Mouse (Mus musculus) cerebral cortex, adult 2 months (tissue): Measurements from ENCODE around the gene Chrnb1.

Experiments used
- WGBS: fragments of 180-500 bp; shearing (Covaris S2); methylation state at CpG from one replicate; pipeline ENCODE4 v1.1.7; 2018; 5-methylcytosine and 5-hydroxymethylcytosine counted together

Gene Chrnb1

DNA sequence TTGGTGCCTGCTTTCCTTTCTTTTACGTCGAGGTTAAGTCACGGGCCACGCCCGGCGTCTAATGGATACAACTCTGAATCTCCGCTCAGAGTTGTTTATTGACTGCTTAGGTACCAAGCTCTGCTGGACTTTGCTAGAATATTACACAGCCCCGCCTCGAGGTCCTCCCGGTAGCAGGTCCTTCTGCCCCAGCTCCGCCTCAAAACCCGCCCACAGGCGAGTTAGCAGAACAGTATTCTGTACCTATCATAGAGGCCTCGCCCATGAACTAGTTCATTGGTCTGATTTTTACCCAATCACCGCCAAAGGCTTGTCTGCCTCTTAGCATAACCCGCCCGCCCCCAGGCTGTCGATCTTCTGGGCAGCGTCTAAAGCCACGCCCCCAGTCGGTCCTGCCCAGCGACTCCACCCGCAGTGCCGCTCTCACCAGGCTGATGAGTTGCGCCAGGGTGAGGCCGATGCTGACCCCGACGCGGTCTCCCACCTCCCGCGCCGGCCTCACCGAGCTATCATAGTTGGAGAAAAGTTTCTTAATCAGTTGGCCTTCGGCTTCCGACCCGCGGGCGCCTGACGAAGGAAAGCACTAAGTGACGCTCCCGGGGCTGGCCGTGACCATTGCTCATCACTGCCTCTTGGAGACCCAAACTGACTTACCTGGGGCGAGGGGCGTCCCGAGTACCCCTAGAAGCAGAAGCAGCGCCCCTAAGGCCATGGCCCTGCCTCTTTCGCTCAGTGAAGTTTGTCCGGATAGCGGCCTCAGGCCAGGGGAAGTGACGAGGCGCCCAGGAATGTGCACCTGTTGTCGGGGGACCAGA, at the start of gene Chrnb1:
TSS of gene Chrnb1 (minus strand) at position 776 of the 815 bp plus-strand sequence.
- WGBS: 2% methylated on average over 52 of the region's 52 CpGs

- WGBS: 0% methylated on average over 7 of the region's 7 CpGs
Observed at GRCm38 (mm10) chr11:69838714-69839104, 43.0 kb upstream of the Chrnb1 start.

DNA sequence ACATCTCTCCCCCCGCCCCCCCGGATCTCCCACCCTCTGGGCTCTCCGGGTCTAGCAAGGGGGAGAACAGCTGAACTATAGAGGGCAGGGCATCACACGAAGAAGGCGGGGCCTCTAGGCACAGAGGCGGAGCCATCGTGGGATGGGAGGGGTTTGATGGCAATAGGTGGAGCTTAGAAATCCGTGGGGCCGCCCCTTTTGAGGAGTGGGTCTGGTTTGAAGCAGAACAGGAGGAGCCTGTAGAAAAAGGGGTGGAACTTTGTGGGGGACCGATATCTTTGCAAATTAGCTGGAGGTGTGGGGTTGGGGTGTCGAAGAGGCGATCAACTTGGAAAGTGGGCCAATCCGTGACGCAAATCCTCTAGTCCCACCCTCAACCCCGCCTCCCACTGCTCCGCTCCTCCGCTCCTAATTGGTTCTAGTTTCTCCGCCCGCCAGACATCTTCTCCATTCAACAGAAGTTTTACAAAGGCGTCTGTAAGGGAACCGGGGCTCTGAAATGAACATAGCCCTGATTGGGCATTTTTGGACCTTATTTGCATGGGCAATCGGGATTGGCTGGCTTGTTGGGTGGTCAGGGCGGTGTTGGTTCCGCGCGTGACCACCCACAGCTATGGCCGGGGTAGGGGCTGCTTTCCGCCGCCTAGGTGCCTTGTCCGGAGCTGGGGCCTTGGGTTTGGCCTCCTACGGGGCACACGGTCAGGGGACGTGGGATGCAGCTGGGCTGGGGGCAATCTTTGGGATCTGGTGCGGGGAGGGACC, 42.4 kb upstream of the Chrnb1 start, which contains the start of gene Tmem256:
TSS of gene Tmem256 (plus strand) at position 563 of the 762 bp plus-strand sequence.
- under 1% methylated on average over 34 of the region's 34 CpGs for WGBS

DNA sequence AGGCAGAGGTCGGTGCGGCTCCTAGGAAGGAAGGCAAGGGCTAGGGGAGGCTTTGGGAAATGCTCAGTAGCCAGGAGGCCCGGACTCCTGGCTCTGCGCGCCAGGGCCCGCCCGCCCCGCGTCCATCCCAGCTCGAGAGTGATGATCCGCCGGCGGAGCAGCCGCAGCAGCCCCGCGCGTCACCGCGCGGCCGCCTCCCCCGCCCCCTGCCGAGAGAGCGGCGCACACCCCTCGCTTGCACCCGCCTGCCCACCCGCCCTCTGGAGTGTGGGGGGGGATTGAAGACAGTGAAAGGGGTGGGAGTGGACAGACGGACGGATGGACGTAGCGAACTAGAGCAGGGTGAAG, 41.8 kb upstream of the Chrnb1 start, which contains the start of gene Nlgn2:
TSS of gene Nlgn2 (minus strand) at position 181 of the 348 bp plus-strand sequence.
- under 1% methylated on average over 32 of the region's 32 CpGs for WGBS

GRCm38 (mm10) chr11:69836703-69837576, 41.2 kb upstream of the Chrnb1 start:
- WGBS: 1% methylated on average over 52 of the region's 52 CpGs

GRCm38 (mm10) chr11:69835966-69836335, 40.2 kb upstream of the Chrnb1 start:
- 13% methylated on average over 4 of the region's 4 CpGs for WGBS

DNA sequence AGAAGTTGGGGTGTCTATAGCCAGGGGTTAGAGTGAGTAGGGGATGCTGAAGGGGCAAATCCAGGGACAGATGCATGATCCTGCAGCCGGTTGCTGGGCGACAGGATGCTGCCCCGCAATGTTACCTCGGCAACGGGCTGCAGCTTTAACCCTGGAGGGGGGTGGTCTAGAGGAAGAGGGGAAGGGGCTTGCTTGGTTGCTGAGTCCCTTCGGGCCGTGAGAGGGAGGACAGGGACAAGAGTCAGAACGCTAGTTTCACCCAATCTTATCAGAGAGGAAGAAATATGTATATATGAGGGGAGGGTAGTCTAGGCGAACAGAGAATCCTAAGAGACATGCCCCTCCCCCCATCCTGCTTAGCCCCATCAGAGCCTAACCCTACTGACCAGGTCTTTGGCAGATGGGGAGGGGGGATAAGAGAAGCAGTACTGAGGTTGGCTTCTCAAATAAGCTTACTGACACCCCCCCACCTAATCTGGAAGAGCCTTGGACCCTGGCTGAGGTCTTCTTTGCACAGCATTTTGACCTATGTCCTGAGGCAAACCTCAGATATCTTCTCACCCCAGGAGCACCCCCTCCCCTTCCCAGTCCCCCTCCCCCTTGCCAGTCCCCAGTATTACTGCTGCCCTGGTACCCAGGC, 39.7 kb upstream of the Chrnb1 start:
- 19% methylated on average over 9 of the region's 9 CpGs for WGBS

GRCm38 (mm10) chr11:69834001-69834549, 38.3 kb upstream of the Chrnb1 start:
- 10% methylated on average over 45 of the region's 48 CpGs for WGBS

GRCm38 (mm10) chr11:69833554-69833953, 37.8 kb upstream of the Chrnb1 start:
- 37% methylated on average over 8 of the region's 8 CpGs for WGBS

DNA sequence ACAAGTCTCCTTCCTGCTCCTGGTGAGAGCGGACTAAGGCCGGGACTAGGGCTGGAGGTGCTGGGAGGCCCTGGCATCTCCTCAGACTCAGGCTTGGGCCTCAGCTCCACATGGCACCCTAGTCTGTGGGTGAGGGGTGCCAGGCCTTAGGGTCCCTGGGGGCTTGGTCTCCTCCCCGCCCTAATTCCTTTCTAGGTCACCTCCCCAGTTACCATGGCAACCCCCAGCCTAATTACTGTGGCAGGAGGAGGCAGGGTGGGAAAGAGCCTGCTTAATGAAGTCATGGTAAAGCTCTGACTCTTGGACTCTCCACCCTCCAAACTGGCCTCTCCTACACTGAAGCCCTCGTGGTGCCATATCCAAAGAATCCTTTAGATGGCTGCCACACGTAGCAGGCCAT, 33.1 kb upstream of the Chrnb1 start:
- WGBS: 67% methylated on average over 5 of the region's 5 CpGs

DNA sequence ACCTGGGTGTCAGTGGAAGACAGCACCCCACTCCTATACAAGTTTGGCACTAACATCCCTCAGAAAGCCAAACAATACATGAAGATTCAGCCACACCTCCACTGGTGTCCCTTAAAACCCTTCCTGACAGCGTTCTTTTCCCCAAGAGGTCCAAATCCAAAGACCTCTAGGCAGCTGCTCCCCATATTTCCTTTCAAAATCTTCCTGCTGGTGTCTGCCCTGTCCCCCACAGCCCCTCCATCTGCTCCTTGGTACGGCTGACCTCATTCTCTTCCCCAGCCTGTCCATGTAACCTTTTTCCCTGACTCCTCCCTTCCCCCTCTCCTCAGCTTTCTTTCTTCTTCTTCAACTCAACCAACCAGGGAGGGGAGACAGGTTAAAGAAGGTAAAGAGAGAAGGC, 27.7 kb upstream of the Chrnb1 start:
- 73% methylated on average over 2 of the region's 2 CpGs for WGBS

- WGBS: 87% methylated on average over 3 of the region's 3 CpGs
Observed at GRCm38 (mm10) chr11:69822080-69822479, 26.3 kb upstream of the Chrnb1 start, which contains the start of gene Spem1. Spem1 (minus strand) TSS chr11:69822180.

DNA sequence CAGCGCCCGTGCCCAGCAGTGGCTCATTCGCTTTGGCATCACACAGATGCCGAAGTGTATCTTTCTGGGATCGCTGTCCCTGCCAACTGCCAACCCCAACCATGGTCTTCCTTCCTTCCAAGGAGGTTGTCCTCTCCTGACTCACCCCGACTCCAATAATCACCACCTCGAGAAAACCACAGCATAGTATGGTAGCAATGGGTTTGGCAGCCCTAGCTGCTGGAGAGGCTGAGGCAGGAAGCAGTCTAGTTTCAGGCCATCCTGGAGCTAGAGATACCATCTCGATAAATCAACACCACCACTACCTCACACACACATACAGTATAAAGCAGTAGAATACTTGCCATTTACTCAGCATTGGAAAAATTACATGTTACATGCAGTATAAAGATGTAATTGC, 23.1 kb upstream of the Chrnb1 start:
- WGBS: 92% methylated on average over 8 of the region's 8 CpGs

DNA sequence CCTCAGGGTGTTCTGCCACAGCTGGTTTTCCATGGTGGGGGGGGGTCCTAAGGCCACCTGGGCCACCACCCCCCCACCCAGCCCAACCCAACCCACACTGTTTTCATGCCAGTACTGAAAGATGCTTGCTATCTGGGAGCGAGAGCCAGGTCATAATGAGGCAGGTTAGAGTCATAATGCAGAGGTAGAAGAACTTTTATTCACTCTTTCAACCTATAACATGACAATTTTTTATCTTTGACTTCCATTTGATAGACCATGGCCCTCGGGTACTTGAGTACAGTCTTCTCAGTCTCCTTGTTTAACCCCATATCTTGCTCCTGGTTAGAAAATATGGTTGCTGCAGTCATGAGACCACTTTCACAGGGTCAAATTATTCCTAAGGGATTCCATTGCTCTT, 22.6 kb upstream of the Chrnb1 start, which contains the start of gene Spem2:
TSS of gene Spem2 (minus strand) at position 101 of the 400 bp plus-strand sequence.
- WGBS: 77% methylated on average over 2 of the region's 2 CpGs

DNA sequence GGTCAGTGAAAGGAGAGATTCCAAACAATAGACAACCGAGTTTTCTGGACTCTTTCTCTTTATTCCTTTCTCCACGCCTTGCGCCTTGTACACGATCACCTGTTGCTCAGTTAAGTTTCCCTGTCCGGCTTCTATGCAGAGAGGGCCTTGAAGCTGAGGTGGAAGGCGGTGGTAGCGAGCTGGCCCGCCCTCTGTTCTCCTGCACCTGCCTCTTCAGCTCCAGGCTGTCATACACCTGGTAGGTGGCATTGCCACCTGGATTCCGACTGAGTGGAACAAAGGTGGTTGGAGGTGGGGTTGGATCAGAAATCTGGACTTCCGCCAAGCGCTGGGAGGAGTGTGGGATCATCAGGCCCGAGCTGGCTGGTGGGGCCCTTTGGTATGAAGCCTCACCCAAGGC, 20.8 kb upstream of the Chrnb1 start:
- 90% methylated on average over 12 of the region's 12 CpGs for WGBS

DNA sequence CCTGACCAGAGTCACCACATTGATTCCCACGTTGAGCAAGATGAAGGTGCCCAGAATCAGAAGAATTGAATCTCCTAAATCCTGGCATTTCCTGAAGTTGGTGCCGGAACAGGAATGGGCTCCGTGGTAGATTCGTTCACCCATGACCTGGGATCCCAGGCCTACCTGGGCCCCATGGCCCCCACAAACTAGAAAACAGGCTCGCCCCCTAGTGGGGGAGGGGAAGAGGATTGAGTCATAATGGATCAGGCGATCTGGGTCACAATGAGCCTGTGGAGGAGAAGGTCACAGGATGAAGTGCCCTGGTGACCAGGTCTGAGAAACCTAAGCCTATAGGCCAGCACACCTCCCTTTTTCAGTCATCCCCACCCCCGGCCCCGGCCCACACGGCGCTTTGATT, 19.4 kb upstream of the Chrnb1 start, which contains the start of gene Gm39566:
TSS of gene Gm39566 (minus strand) at position 144 of the 400 bp plus-strand sequence.
- WGBS: 68% methylated on average over 10 of the region's 10 CpGs

DNA sequence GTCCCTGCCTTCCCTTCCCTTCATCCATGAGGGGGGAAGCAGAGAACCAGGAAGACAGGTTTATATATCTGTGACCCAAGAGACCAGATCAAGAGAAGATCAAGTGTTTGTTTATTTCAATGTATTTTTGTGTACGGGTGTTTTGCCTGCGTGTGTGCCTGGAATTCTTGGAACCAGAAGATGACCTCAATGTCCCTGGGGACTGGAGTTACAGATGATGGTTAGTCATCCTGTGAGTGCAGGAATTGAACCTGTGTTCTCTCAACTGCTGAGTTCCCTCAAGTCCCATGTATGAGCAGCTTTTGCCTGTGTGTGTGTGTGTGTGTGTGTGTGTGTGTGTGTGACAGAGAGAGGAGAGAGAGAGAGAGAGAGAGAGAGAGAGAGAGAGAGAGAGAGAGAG, 11.9 kb upstream of the Chrnb1 start:
- 74% methylated on average over 2 of the region's 2 CpGs for WGBS

- WGBS: 90% methylated on average over 4 of the region's 4 CpGs
Observed at GRCm38 (mm10) chr11:69806378-69806777, 10.6 kb upstream of the Chrnb1 start.

DNA sequence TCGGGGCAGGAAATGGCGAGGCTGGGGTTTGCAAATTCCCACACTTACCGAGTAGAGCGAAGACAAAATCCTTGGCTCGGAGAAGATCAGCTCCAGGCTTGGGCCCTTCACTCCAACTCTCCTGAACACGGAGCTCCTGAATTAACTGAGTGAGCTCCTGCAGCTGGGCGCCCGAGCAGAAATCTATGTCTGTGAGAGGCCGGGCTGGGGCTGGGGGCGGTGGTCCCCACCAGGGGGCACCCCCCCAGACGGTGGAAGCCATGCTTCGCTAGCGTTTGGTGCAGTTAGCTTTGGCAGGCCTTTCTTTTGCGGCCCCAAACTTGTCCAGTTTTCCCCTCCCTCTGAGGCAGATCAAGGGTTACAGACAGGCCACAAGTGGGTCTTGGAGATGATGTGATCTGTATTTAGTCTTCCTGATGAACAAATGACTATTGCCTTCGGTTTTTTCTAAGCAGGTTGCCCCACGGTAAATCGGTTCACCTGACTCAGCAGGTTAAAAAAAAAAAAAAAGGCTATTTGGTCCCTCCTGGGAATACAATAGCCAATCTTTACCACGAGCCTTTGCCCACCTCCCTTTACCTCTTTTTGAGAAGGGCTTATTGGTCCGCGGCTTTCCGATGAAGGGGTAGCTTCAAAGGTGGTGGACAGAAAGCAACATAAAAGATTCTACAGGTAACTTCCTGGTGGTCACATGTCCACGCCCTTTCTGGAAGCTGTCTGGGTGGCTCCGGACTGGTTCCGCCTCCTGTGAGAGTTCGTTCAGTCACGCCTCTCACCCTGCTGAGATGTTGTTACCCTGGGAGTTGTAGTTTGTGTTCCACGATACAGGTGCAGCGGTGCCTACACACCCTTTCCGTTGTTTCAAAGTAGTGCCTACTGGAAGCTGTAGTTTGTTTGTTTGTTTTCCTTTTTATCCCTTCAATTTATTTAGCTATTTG, 9.5 kb upstream of the Chrnb1 start, which contains the start of gene Tmem102:
TSS of gene Tmem102 (minus strand) at position 653 of the 938 bp plus-strand sequence.
- 37% methylated on average over 29 of the region's 29 CpGs for WGBS

DNA sequence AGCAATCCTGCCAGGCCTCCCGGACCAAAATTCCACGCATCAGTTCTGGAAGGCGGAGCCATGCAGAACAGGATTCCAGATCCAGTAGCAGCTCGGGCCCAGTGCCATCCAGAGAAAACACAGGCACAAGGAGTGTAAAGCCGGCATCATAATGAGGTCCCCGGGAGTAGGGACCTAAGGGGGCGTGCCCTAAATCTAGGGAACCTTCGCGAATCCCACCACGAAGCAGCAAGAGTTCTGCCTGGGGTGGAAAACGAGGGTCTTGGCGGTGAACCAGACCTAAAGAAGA, 8.9 kb upstream of the Chrnb1 start:
- WGBS: 17% methylated on average over 12 of the region's 12 CpGs
